Mouse (Mus musculus) thymus, adult 2 months (tissue): ENCODE measurements around the gene Wdr83os.

Source experiments
- CTCF ChIP-seq: fragments of 200-500 bp; IDR thresholded peaks from 2 replicates; pipeline ENCODE4 v1.5.1; 2012; ENCODE audit warnings: mild to moderate bottlenecking, control low read depth, low read length, moderate library complexity, borderline replicate concordance; ENCODE audit not compliant: control insufficient read depth, poor library complexity, insufficient read depth; ENCODE audit errors: extremely low read depth
- POLR2A ChIP-seq: fragments of 200-500 bp; IDR thresholded peaks from 2 replicates; pipeline ENCODE4 v1.6.1; 2012; ENCODE audit warnings: mild to moderate bottlenecking, low read length, control low read depth, moderate library complexity; ENCODE audit not compliant: control insufficient read depth, poor library complexity, insufficient read depth; ENCODE audit errors: extremely low read depth

- TF ChIP-seq POLR2A (no peak), CTCF (no peak)
Observed at GRCm38 (mm10) chr8:85071041-85071440, 9.5 kb upstream of the Wdr83os start.
